Mouse (Mus musculus): ENCODE data around the gene Olfr657.

- TF ChIP-seq CTCF (IDR thresholded peaks at IDR 0.05; ENCODE audit: control insufficient read depth, insufficient read depth, insufficient replicate concordance, low read depth, low read length) (no peak), POLR2A (IDR thresholded peaks at IDR 0.05; ENCODE audit: control insufficient read depth, low read depth, low read length) (no peak)
Measured at GRCm38 (mm10) chr7:104666453-104666852, 41.9 kb downstream of the Olfr657 start, which contains the start of gene Olfr659.

Measured in testis, adult 2 months (tissue).